Mouse (Mus musculus) heart, postnatal 36 days (tissue): ENCODE measurements around the gene Brpf1. TPM values are rescaled to one million over a fixed set of nuclear protein-coding genes. Genes with fewer than 3 reads are reported as not detected.

Source experiments
- DNase-seq, 2 experiments: peaks; one replicate each; pipeline ENCODE4 v3.0.0; 2021 to 2022
- intact Hi-C: fragments of 180-260 bp; cut with DNase I; formaldehyde crosslinking; loops from one replicate; pipeline ENCODE4 v1.15.1; 2025
- total RNA-seq, 2 experiments: library from RNA; stranded (reverse); gene quantifications; 2 replicates each; pipeline ENCODE4 v1.2.3; 2021

Brpf1 gene
- 10 to 100 TPM; 14.0 to 16.7 TPM for total RNA-seq

- intact Hi-C loops: loop anchor here (2.0 to 10.0 kb wide), 4 partner anchors 70 to 902 kb away; partner anchors contain the start of genes Mtmr14, Setd5 and Tada3
- DNase-seq: no peak
Observed at GRCm38 (mm10) chr6:113306986-113307349, at the start of gene Brpf1. Gene Brpf1 (plus strand): TSS chr6:113307137.

GRCm38 (mm10) chr6:113261174-113261858 is 45.6 kb upstream of the Brpf1 start:
- intact Hi-C loops: no loop called here
- no peak for DNase-seq

- no peak for DNase-seq
- intact Hi-C loops: no loop called here
Observed at GRCm38 (mm10) chr6:113263531-113263930, 43.4 kb upstream of the Brpf1 start.

GRCm38 (mm10) chr6:113264429-113264828 is 42.5 kb upstream of the Brpf1 start:
- no peak for DNase-seq
- intact Hi-C loops: no loop called here

GRCm38 (mm10) chr6:113266996-113267655 is 39.8 kb upstream of the Brpf1 start:
- DNase-seq: no peak
- intact Hi-C loops: no loop called here

GRCm38 (mm10) chr6:113267988-113268387 is 38.9 kb upstream of the Brpf1 start:
- DNase-seq: no peak
- intact Hi-C loops: no loop called here

GRCm38 (mm10) chr6:113272365-113272764 is 34.6 kb upstream of the Brpf1 start:
- DNase-seq: no peak
- intact Hi-C loops: no loop called here

GRCm38 (mm10) chr6:113276846-113277245 is 30.1 kb upstream of the Brpf1 start:
- DNase-seq: no peak
- intact Hi-C loops: no loop called here

- no peak for DNase-seq
- intact Hi-C loops: no loop called here
Observed at GRCm38 (mm10) chr6:113281676-113282075, 25.3 kb upstream of the Brpf1 start.

GRCm38 (mm10) chr6:113282101-113282802 is 24.7 kb upstream of the Brpf1 start, which contains the start of gene Cpne9:
Gene Cpne9 (plus strand): TSS chr6:113282307.
- peak in 1 of 2 experiments; percentile 17 for DNase-seq
- intact Hi-C loops: no loop called here

GRCm38 (mm10) chr6:113282969-113283368 is 24.0 kb upstream of the Brpf1 start:
- no peak for DNase-seq
- intact Hi-C loops: no loop called here

- no peak for DNase-seq
- intact Hi-C loops: no loop called here
Observed at GRCm38 (mm10) chr6:113283500-113283899, 23.4 kb upstream of the Brpf1 start.

GRCm38 (mm10) chr6:113284931-113285330 is 22.0 kb upstream of the Brpf1 start:
- DNase-seq: no peak
- intact Hi-C loops: no loop called here

GRCm38 (mm10) chr6:113286316-113286715 is 20.6 kb upstream of the Brpf1 start:
- DNase-seq: no peak
- intact Hi-C loops: no loop called here

- intact Hi-C loops: no loop called here
- no peak for DNase-seq
Observed at GRCm38 (mm10) chr6:113287236-113287635, 19.7 kb upstream of the Brpf1 start.

- no peak for DNase-seq
- intact Hi-C loops: no loop called here
Observed at GRCm38 (mm10) chr6:113289346-113289745, 17.6 kb upstream of the Brpf1 start.

- intact Hi-C loops: no loop called here
Observed at GRCm38 (mm10) chr6:113290346-113290745, 16.6 kb upstream of the Brpf1 start.

GRCm38 (mm10) chr6:113292938-113293337 is 14.0 kb upstream of the Brpf1 start:
- no peak for DNase-seq
- intact Hi-C loops: no loop called here

More at GRCm38 (mm10) chr6:113290346-113290745, 16.6 kb upstream of the Brpf1 start:
- DNase-seq: no peak

- no peak for DNase-seq
- intact Hi-C loops: no loop called here
Observed at GRCm38 (mm10) chr6:113296046-113296445, 10.9 kb upstream of the Brpf1 start.

- intact Hi-C loops: no loop called here
- DNase-seq: no peak
Observed at GRCm38 (mm10) chr6:113296639-113297038, 10.3 kb upstream of the Brpf1 start.

GRCm38 (mm10) chr6:113301350-113301749 is 5.6 kb upstream of the Brpf1 start:
- DNase-seq: no peak
- intact Hi-C loops: loop anchor here (5.0 to 10.0 kb wide), 2 partner anchors 264 to 897 kb away; no protein-coding TSS in a partner anchor
